Mouse (Mus musculus): Measurements from ENCODE around the gene Ptpn3.

DNA sequence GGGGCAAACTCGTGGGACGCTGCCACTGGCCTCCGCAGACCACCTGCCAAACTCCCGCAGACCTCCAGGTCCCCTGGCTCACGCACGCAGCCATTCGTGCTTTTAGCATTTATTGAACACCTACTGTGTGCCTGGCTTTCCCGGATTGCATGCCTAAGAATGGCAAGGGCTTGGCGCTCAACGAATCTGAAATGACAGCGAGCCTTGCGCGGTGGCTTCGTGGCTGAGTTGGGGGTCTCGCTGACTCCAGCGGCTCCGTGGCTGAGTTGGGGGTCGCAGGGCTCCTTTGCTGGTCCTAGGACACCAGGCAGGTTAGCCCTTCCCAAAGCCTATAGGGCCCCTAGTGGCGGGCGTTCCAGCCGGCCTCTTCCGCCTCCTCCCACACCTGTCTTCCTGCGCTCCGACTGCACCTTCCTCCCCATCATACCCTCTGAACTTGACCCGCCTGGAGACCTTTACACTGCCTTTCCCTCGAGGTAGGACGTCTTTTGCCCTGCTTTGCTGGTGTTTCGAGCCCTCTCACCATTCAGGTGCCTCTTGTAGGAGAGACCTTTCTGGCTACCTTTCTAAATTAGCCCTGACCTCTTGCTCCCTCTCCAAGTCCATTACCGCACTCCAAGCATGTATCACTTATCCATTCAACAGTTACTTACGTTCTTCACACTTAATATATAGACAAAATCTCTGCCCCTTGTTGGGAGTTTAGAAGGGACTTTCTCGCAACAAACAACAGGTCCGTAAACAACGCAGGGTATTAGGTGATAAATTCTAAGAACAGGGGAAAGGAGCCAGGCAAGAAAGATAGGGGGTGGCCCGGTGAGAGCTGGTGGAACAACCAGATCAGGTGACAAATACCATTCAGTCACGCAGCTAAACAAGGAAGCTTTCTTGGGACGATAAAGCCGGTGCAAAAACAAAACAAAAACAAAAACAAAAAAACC is 898 bp downstream of the Ptpn3 start:
- TF ChIP-seq POLR2A (IDR thresholded peaks at IDR 0.05; ENCODE audit: low read depth, low read length) (no peak), GABPA (IDR thresholded peaks at IDR 0.05; ENCODE audit: insufficient replicate concordance, low read depth, low read length) (no peak), MAZ (IDR thresholded peaks at IDR 0.05; ENCODE audit: low read depth, low read length) (no peak)
